Mouse (Mus musculus) lung, postnatal 0 days (tissue): ENCODE data around the gene Tnfrsf11a. TPM values are rescaled to one million over a fixed set of nuclear protein-coding genes. Genes with fewer than 3 reads are reported as not detected.

ENCODE experiments used
- ATAC-seq: fragments of 200-750 bp; cut with Nextera tagmentation; 2 replicates; pipeline ENCODE4 v1.8.0; 2017; ENCODE audit warnings: moderate library complexity
- DNase-seq: peaks from one replicate; pipeline ENCODE4 v3.0.0-alpha.2; 2016; ENCODE audit warnings: low spot score
- H3K27ac ChIP-seq: fragments of 300-500 bp; sonication (generic); 2 replicates; pipeline ENCODE4 v1.5.1; 2014; ENCODE audit warnings: antibody characterized with exemption, mild to moderate bottlenecking, low read length, mixed read lengths
- H3K27me3 ChIP-seq: fragments of 300-500 bp; sonication (generic); replicated peaks from 2 replicates; pipeline ENCODE4 v1.6.1; 2014; ENCODE audit warnings: low read length, mixed read lengths; ENCODE audit not compliant: insufficient read depth
- H3K36me3 ChIP-seq: fragments of 300-500 bp; sonication (generic); 2 replicates; pipeline ENCODE4 v1.6.1; 2014; ENCODE audit warnings: low read length, mixed read lengths; ENCODE audit not compliant: insufficient read depth
- H3K4me1 ChIP-seq: fragments of 300-500 bp; sonication (generic); 2 replicates; pipeline ENCODE4 v1.6.1; 2014; ENCODE audit warnings: antibody characterized with exemption, low read depth, low read length, mixed read lengths; ENCODE audit not compliant: insufficient read depth
- H3K4me2 ChIP-seq: fragments of 300-500 bp; sonication (generic); replicated peaks from 2 replicates; pipeline ENCODE4 v1.6.1; 2014; ENCODE audit warnings: low read depth, mild to moderate bottlenecking, low read length, moderate library complexity, mixed read lengths
- H3K4me3 ChIP-seq: fragments of 300-500 bp; sonication (generic); 2 replicates; pipeline ENCODE4 v1.5.1; 2014; ENCODE audit warnings: low read depth, low read length
- H3K9ac ChIP-seq: fragments of 300-500 bp; sonication (generic); replicated peaks from 2 replicates; pipeline ENCODE4 v1.6.1; 2014; ENCODE audit warnings: low read depth, mild to moderate bottlenecking
- H3K9me3 ChIP-seq: fragments of 300-500 bp; sonication (generic); 2 replicates; pipeline ENCODE4 v1.6.1; 2016; ENCODE audit warnings: low read length, mixed read lengths
- CTCF ChIP-seq: IDR thresholded peaks from 2 replicates; pipeline ENCODE4 v1.5.1; 2016; ENCODE audit warnings: antibody characterized with exemption, mild to moderate bottlenecking
- EP300 ChIP-seq: IDR thresholded peaks from 2 replicates; pipeline ENCODE4 v1.6.1; 2016; ENCODE audit warnings: antibody characterized with exemption, mild to moderate bottlenecking, control low read depth
- WGBS: fragments of 180-500 bp; shearing (Covaris S2); extraction: QIAGEN DNeasy Blood & Tissue Kit; methylation state at CpG from one replicate; pipeline ENCODE4 v1.1.7; 2014; 5-methylcytosine and 5-hydroxymethylcytosine counted together
- polyA plus RNA-seq: library from polyadenylated mRNA; unstranded; fragments of >200 nt; fragmentation: Nextera tagmentation; extraction: Ambion mirVana; gene quantifications from 2 replicates; pipeline ENCODE4 v1.2.1, GENCODE M21; 2015

Tnfrsf11a gene
- polyA plus RNA-seq, 1 experiment from 2014 or later, result 2.2 TPM

DNA sequence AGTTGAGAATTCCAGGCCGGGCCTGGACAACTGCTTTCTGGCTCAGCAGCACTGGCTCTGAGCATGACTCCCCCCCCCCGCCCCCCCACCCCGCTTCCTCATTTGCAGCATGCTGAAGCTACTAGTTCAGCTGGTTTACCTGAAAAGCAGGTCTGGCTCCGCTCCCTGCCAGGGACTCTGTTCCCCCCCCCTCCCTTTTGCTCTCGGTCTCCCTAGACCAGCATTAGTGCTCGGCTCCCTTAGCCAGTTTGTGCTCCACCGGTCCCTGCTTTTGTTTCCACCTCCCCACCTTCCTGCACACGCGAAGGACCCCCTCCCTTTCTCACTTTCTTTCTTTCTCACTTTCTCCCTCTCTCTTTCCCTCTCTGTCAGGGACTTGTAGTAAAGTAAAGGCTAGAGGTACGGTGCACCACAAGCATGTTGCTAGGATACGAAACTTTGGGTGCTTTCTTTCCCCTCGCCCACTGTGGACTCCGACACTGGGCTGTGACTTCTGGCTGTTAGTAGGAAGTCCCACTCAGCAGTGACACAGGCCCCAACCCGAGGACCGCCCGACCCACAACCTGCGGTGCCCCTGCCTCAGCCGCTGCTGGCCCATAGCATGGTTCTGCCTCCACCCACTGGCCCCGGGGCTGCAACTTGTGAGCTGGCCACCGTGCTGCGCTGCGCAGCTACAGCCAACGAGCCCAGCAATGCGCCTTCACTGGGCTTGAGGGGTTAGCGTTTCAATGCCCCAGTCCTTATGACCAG, 100.2 kb downstream of the Tnfrsf11a start:
- H3K9ac ChIP-seq, result no peak overlapping the region
- peak; percentile 75 for ATAC-seq

GRCm38 (mm10) chr1:105881466-105881865, 100.9 kb downstream of the Tnfrsf11a start:
- no peak overlapping the region for H3K27ac ChIP-seq
- 69% methylated on average over 7 of the region's 7 CpGs for WGBS
- ATAC-seq (no peak), DNase-seq (no peak)
- H3K9me3 ChIP-seq, result no peaks in the 10 kb centered on the region
- no peaks in the 10 kb centered on the region for H3K36me3 ChIP-seq
- H3K27me3 ChIP-seq, result no peaks in the 10 kb centered on the region
- H3K4me2 ChIP-seq, result no peak overlapping the region
- TF ChIP-seq CTCF, result no peak
- H3K4me3 ChIP-seq, result no peak overlapping the region
- no peaks in the 10 kb centered on the region for H3K4me1 ChIP-seq
- no peak overlapping the region for H3K9ac ChIP-seq

More for the DNA sequence above, 100.2 kb downstream of the Tnfrsf11a start:
- 26% methylated on average over 23 of the region's 25 CpGs for WGBS
- Histone ChIP-seq H3K36me3 (no peaks in the 10 kb centered on the region), H3K27me3 (no peaks in the 10 kb centered on the region), H3K4me1 (no peaks in the 10 kb centered on the region), H3K4me2 (peak overlapping the region; percentile 34), H3K4me3 (no peak overlapping the region), H3K9me3 (no peaks in the 10 kb centered on the region), H3K27ac (no peak overlapping the region)
- TF ChIP-seq CTCF (peak; percentile 56), EP300 (no peak)
- peak; percentile 13 for DNase-seq

DNA sequence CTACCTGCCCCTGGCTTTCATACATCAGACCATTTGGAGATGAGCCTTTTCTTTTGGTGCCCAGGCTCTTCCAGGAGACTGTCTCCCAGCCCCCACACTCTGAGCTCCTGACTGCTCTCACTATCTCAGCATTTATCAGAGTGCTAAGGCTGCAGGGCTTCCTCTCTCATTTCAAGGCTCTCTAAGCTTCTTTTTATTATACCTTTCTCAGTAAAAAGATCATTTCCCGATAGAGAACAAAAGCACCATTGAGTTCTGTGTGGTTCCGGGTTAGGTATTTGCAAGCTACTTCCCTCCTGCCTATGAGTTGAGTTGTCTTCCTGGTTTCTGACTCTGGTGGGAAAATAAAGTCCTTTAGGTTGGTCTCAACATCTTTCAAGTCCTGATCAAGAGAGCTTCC, 103.0 kb downstream of the Tnfrsf11a start:
- Histone ChIP-seq H3K4me3 (no peak overlapping the region), H3K36me3 (no peaks in the 10 kb centered on the region), H3K4me2 (no peak overlapping the region), H3K27me3 (no peaks in the 10 kb centered on the region), H3K27ac (no peak overlapping the region), H3K9me3 (no peaks in the 10 kb centered on the region), H3K4me1 (no peaks in the 10 kb centered on the region), H3K9ac (no peak overlapping the region)
- WGBS, result 54% methylated on average over 2 of the region's 2 CpGs
- TF ChIP-seq EP300 (no peak), CTCF (no peak)
- ATAC-seq, result no peak
- no peak for DNase-seq

GRCm38 (mm10) chr1:105885101-105885500, 104.6 kb downstream of the Tnfrsf11a start:
- Histone ChIP-seq H3K4me1 (no peaks in the 10 kb centered on the region), H3K4me3 (no peak overlapping the region), H3K27ac (no peak overlapping the region), H3K36me3 (no peaks in the 10 kb centered on the region), H3K4me2 (no peak overlapping the region), H3K9ac (no peak overlapping the region), H3K9me3 (no peaks in the 10 kb centered on the region), H3K27me3 (no peaks in the 10 kb centered on the region)
- WGBS, result 68% methylated on average over 1 of the region's 1 CpGs
- DNase-seq (no peak), ATAC-seq (no peak)
- TF ChIP-seq EP300, result no peak
- TF ChIP-seq CTCF, result no peak

DNA sequence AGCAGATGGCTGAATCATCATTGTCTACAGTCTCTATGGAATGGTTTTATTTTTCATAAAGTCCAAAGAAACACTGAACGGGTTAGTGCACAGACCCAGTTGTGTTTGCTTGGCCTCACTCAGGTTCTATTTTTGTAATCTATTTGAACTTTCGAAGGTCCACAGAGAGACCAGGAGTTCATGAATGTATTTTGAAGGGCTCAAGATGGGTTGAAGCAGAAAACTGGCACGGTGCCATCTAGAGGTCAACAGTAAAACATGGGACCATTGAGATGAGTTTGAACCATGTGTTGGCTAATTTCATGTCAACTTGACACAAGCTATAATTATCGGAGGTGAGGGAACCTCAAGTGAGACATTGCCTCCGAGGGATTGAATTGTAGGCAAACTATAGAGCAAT, 105.1 kb downstream of the Tnfrsf11a start:
- DNase-seq (no peak), ATAC-seq (no peak)
- H3K4me1 ChIP-seq, result no peaks in the 10 kb centered on the region
- H3K27me3 ChIP-seq, result no peaks in the 10 kb centered on the region
- TF ChIP-seq EP300 (no peak), CTCF (no peak)
- 60% methylated on average over 5 of the region's 5 CpGs for WGBS
- H3K36me3 ChIP-seq, result no peaks in the 10 kb centered on the region
- H3K4me2 ChIP-seq, result no peak overlapping the region
- H3K9me3 ChIP-seq, result no peaks in the 10 kb centered on the region
- H3K9ac ChIP-seq, result no peak overlapping the region
- no peak overlapping the region for H3K4me3 ChIP-seq
- no peak overlapping the region for H3K27ac ChIP-seq

DNA sequence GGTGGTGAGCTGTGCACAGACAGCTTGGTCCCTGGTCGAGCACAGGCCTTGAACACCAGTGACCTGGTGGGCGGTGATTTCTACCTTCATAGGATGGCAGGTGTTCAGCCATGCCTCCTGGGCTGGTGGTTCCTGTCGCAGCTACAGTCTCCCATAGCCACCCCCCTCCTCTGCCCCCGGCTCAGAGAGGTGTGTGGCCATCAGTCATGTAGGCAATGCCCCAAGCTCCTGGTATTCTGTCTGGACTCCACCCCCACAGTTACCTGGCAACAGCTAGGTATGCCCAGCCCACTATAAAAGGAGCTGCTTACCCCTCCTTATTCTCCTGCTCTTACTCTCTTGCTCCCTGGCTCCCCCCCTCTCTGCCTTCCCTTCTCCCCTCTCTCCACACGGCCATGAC, 105.8 kb downstream of the Tnfrsf11a start:
- Histone ChIP-seq H3K9me3 (no peaks in the 10 kb centered on the region), H3K27ac (no peak overlapping the region), H3K4me1 (no peaks in the 10 kb centered on the region), H3K4me2 (no peak overlapping the region), H3K27me3 (no peaks in the 10 kb centered on the region), H3K4me3 (no peak overlapping the region), H3K36me3 (no peaks in the 10 kb centered on the region), H3K9ac (no peak overlapping the region)
- ATAC-seq, result no peak
- TF ChIP-seq CTCF (no peak), EP300 (no peak)
- 45% methylated on average over 5 of the region's 5 CpGs for WGBS
- DNase-seq, result no peak
